Mouse (Mus musculus) forebrain, postnatal 0 days (tissue): ENCODE results near the gene 1700003E16Rik. TPM values are rescaled to one million over a fixed set of nuclear protein-coding genes. Genes with fewer than 3 reads are reported as not detected.
"Not testable (repeated sequence)": the region's sequence is repeated elsewhere in the genome, so short reads cannot be mapped to it uniquely, and the experiment has no call there.

Experiments used
- ATAC-seq: fragments of 200-750 bp; cut with Nextera tagmentation; 2 replicates; pipeline ENCODE4 v1.8.0; 2017; ENCODE audit warnings: mild to moderate bottlenecking, moderate library complexity
- DNase-seq: peaks from one replicate; pipeline ENCODE4 v3.0.0-alpha.2; 2015
- H3K27ac ChIP-seq: fragments of 300-500 bp; sonication (generic); 2 replicates; pipeline ENCODE4 v1.5.1; 2014; ENCODE audit warnings: low read depth, mild to moderate bottlenecking, antibody characterized with exemption, low read length, moderate library complexity, mixed read lengths
- H3K27me3 ChIP-seq: fragments of 300-500 bp; sonication (generic); 2 replicates; pipeline ENCODE4 v1.6.1; 2014; ENCODE audit warnings: mild to moderate bottlenecking, low read length, mixed read lengths; ENCODE audit not compliant: insufficient read depth
- H3K36me3 ChIP-seq: fragments of 300-500 bp; sonication (generic); 2 replicates; pipeline ENCODE4 v1.6.1; 2014; ENCODE audit warnings: mild to moderate bottlenecking, moderate library complexity; ENCODE audit not compliant: insufficient read depth
- H3K4me1 ChIP-seq: fragments of 300-500 bp; sonication (generic); 2 replicates; pipeline ENCODE4 v1.6.1; 2014; ENCODE audit warnings: antibody characterized with exemption; ENCODE audit not compliant: insufficient read depth
- H3K4me2 ChIP-seq: fragments of 300-500 bp; sonication (generic); 2 replicates; pipeline ENCODE4 v1.6.1; 2014; ENCODE audit warnings: low read depth, mild to moderate bottlenecking, moderate library complexity
- H3K4me3 ChIP-seq: fragments of 300-500 bp; sonication (generic); 2 replicates; pipeline ENCODE4 v1.5.1; 2014; ENCODE audit warnings: low read depth, low read length, mixed read lengths
- H3K9ac ChIP-seq: fragments of 300-500 bp; sonication (generic); 2 replicates; pipeline ENCODE4 v1.6.1; 2014; ENCODE audit warnings: mild to moderate bottlenecking
- H3K9me3 ChIP-seq: fragments of 300-500 bp; sonication (generic); 2 replicates; pipeline ENCODE4 v1.6.1; 2016; ENCODE audit warnings: low read length
- CTCF ChIP-seq: sonication (generic); IDR thresholded peaks from 2 replicates; pipeline ENCODE4 v1.5.1; 2016; ENCODE audit warnings: antibody characterized with exemption, control low read depth, low read depth
- WGBS: fragments of 180-500 bp; shearing (Covaris S2); extraction: QIAGEN DNeasy Blood & Tissue Kit; methylation state at CpG from one replicate; pipeline ENCODE4 v1.1.7; 2014; 5-methylcytosine and 5-hydroxymethylcytosine counted together
- polyA plus RNA-seq: library from polyadenylated mRNA; unstranded; fragments of >200 nt; fragmentation: Nextera tagmentation; extraction: Ambion mirVana; gene quantifications from 2 replicates; pipeline ENCODE4 v1.2.1, GENCODE M21; 2015
- total RNA-seq: library from RNA; depleted of rRNA; stranded (reverse); fragments of >200 nt; gene quantifications from 2 replicates; pipeline ENCODE4 v1.2.3, GENCODE M21; 2014

1700003E16Rik gene
- total and polyA plus RNA-seq, 2 experiments from 2014 or later: 17.0 to 18.3 TPM

- H3K9ac ChIP-seq: peak overlapping the region; percentile 57
- H3K4me3 ChIP-seq: peak overlapping the region; percentile 58
- H3K4me1 ChIP-seq: 0 out of 2 replicates have a peak, but pooled peaks cover 8% of the 10 kb centered on the region
- no peak for TF ChIP-seq CTCF
- no peaks in the 10 kb centered on the region for H3K9me3 ChIP-seq
- 8% methylated on average over 23 of the region's 23 CpGs for WGBS
- H3K27ac ChIP-seq: 0 out of 2 replicates have a peak overlapping the region, but pooled peaks have one; percentile 58
- H3K36me3 ChIP-seq: 0 out of 2 replicates have a peak, but pooled peaks cover 12% of the 10 kb centered on the region
- peaks cover 2% of the 10 kb centered on the region; the same call in 1 of the 2 replicates for H3K27me3 ChIP-seq
- peak; percentile 51 for ATAC-seq
- DNase-seq: no peak
- H3K4me2 ChIP-seq: peak overlapping the region; percentile 78
These were observed 509 bp upstream of the 1700003E16Rik start for GRCm38 (mm10) chr6:83155552-83156238.

DNA sequence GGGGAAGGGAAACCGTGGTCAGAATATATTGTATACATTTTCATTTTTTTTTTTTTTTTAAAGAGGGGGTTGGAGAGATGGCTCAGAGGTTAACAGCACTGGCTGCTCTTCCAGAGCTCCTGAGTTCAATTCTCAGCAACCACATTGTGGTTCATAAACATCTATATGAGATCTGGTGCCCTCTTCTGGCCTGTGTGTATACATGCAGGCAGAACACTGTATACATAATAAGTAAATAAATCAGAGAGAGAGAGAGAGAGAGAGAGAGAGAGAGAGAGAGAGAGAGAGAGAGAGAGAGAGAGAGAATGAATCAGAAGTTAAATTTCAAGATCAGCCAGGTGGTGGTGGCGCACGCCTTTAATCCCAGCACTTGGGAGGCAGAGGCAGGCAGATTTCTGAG, 3.3 kb downstream of the 1700003E16Rik start:
- not testable (repeated sequence) for H3K4me2 ChIP-seq, H3K9me3 ChIP-seq, H3K9ac ChIP-seq, H3K36me3 ChIP-seq, H3K4me3 ChIP-seq, H3K4me1 ChIP-seq, H3K27ac ChIP-seq, ATAC-seq
- DNase-seq: peak; percentile 60
- peaks cover 22% of the 10 kb centered on the region for H3K27me3 ChIP-seq
- WGBS: 21% methylated on average over 3 of the region's 3 CpGs
- peak; percentile 63 for TF ChIP-seq CTCF

- Histone ChIP-seq H3K4me1 (peaks cover 8% of the 10 kb centered on the region), H3K4me3 (no peak overlapping the region; the same call in 1 of the 2 replicates), H3K27ac (no peak overlapping the region), H3K36me3 (no peaks in the 10 kb centered on the region), H3K4me2 (peak overlapping the region; percentile 39), H3K9ac (no peak overlapping the region), H3K9me3 (no peaks in the 10 kb centered on the region), H3K27me3 (peaks cover 22% of the 10 kb centered on the region)
- ATAC-seq (no peak), DNase-seq (no peak)
- no peak for TF ChIP-seq CTCF
- 10% methylated on average over 19 of the region's 19 CpGs for WGBS
These were observed 5.2 kb downstream of the 1700003E16Rik start for GRCm38 (mm10) chr6:83161442-83161841.

GRCm38 (mm10) chr6:83161921-83162641, 5.9 kb downstream of the 1700003E16Rik start:
- H3K27ac ChIP-seq: no peak overlapping the region
- no peak for TF ChIP-seq CTCF
- 6% methylated on average over 48 of the region's 49 CpGs for WGBS
- DNase-seq: no peak
- H3K4me2 ChIP-seq: peak overlapping the region; percentile 39
- peak overlapping the region; percentile 22; the same call in 1 of the 2 replicates for H3K9ac ChIP-seq
- H3K27me3 ChIP-seq: peaks cover 22% of the 10 kb centered on the region
- H3K4me3 ChIP-seq: peak overlapping the region; percentile 24
- peaks cover 14% of the 10 kb centered on the region for H3K4me1 ChIP-seq
- ATAC-seq: no peak
- H3K9me3 ChIP-seq: no peaks in the 10 kb centered on the region
- no peaks in the 10 kb centered on the region for H3K36me3 ChIP-seq

- DNase-seq (peak; percentile 75), ATAC-seq (no peak)
- TF ChIP-seq CTCF: peak; percentile 80
- H3K36me3 ChIP-seq: no peaks in the 10 kb centered on the region
- H3K9me3 ChIP-seq: no peaks in the 10 kb centered on the region
- peaks cover 18% of the 10 kb centered on the region for H3K4me1 ChIP-seq
- H3K27ac ChIP-seq: no peak overlapping the region
- H3K9ac ChIP-seq: no peak overlapping the region
- peaks cover 22% of the 10 kb centered on the region for H3K27me3 ChIP-seq
- H3K4me3 ChIP-seq: 0 out of 2 replicates have a peak overlapping the region, but pooled peaks have one; percentile 24
- 3% methylated on average over 8 of the region's 8 CpGs for WGBS
- peak overlapping the region; percentile 39 for H3K4me2 ChIP-seq
These were observed 6.5 kb downstream of the 1700003E16Rik start for GRCm38 (mm10) chr6:83162701-83163100.

DNA sequence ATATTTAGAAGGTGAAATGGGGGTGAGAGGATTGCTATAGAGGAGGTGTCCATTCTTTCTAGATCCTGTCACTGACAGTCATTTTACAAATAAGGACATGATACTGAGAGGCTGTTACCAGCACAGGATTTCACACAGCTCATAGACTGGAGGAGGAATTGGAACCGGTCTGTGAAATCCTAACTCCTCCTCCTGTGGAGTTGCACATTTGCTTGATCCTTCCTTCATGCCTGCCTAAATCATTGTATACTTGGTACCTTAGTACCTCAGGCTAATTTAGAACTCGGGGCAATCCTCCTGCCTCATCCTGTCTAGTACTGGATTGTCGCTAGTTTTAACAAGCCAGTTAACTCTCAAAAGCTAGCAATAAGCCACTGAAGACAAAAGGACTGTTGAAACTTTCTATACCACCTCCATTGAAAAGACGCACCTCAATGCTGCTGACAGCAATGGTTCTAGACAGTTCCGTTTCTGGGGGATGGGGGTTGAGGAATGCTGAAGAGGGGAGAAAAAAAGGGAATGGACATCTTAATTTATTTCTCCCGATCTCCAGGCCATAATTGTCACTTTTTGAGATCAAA, 8.9 kb downstream of the 1700003E16Rik start:
- H3K4me1 ChIP-seq: peaks cover 18% of the 10 kb centered on the region
- H3K27ac ChIP-seq: peak overlapping the region; percentile 90; the same call in 1 of the 2 replicates
- H3K9ac ChIP-seq: peak overlapping the region; percentile 82
- H3K27me3 ChIP-seq: peaks cover 22% of the 10 kb centered on the region
- no peak for TF ChIP-seq CTCF
- ATAC-seq (peak; percentile 25), DNase-seq (no peak)
- peak overlapping the region; percentile 90 for H3K4me3 ChIP-seq
- no peaks in the 10 kb centered on the region for H3K36me3 ChIP-seq
- WGBS: 2% methylated on average over 6 of the region's 6 CpGs
- H3K4me2 ChIP-seq: peak overlapping the region; percentile 65
- H3K9me3 ChIP-seq: no peaks in the 10 kb centered on the region
